Mouse (Mus musculus) E14TG2a.4 (cell line): ENCODE measurements around the gene Rhod.
"Not testable (repeated sequence)": the region's sequence is repeated elsewhere in the genome, so short reads cannot be mapped to it uniquely, and the experiment has no call there.

Experiments
- H3K27me3 ChIP-seq: 2 replicates; pipeline ENCODE4 v1.6.1; 2014; ENCODE audit warnings: low read length, control low read depth; ENCODE audit not compliant: insufficient read depth
- H3K36me3 ChIP-seq: 2 replicates; pipeline ENCODE4 v1.6.1; 2014; ENCODE audit warnings: low read length, control low read depth; ENCODE audit not compliant: insufficient read depth
- H3K4me1 ChIP-seq: replicated peaks from 2 replicates; pipeline ENCODE4 v1.6.1; 2014; ENCODE audit warnings: low read depth, low read length, control low read depth
- H3K4me3 ChIP-seq: replicated peaks from 2 replicates; pipeline ENCODE4 v1.5.1; 2014; ENCODE audit warnings: mild to moderate bottlenecking, low read length
- H3K9me3 ChIP-seq: 2 replicates; pipeline ENCODE4 v1.6.1; 2014; ENCODE audit warnings: low read length, control low read depth
- CTCF ChIP-seq: conservative IDR thresholded peaks from 2 replicates; pipeline ENCODE4 v1.5.1; 2014; ENCODE audit warnings: low read length
- NANOG ChIP-seq: IDR thresholded peaks from 2 replicates; pipeline ENCODE4 v1.6.1; 2014; ENCODE audit warnings: borderline replicate concordance, low read length, mixed read lengths
- POU5F1 ChIP-seq: IDR thresholded peaks from 2 replicates; pipeline ENCODE4 v1.6.1; 2014; ENCODE audit warnings: low read length, borderline replicate concordance

Gene Rhod

DNA sequence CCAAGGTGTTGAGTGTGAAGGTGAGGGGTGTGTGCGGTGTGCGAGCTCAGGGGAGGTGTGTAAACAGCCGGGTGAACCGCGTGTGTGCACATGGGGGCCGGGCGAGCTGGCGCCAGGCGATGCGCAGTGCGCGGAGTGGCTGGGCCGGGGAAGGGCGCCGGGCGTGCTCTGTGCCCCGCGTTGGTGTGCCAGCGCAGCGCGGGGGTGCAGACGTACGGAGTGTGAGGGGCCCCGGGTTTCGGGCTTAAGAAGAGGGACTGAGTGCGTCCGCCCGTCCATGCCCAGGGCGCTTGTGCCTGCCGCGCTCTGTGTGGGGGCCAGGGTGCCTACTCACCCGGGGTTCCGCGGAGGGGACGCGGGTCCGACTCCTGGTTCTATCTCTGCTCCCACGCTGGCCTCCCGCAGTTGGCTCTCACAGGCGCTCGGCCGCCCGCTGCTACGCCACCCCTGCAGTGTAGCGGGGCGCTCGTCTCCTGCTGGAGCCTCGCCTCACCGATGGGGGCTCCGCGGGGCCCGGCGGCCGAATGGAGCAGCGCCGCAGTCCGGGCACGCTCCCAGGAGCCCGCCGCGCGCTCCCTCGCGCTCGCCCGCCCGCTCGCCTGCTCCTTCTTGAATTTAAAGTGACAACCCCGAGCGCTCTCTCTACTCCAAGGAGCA lies 37.5 kb upstream of the Rhod start:
- H3K36me3 ChIP-seq: no peaks in the 10 kb centered on the region
- peaks cover 13% of the 10 kb centered on the region for H3K4me1 ChIP-seq
- no peaks in the 10 kb centered on the region for H3K9me3 ChIP-seq
- H3K27me3 ChIP-seq: peaks cover 57% of the 10 kb centered on the region
- TF ChIP-seq CTCF (no peak), POU5F1 (no peak), NANOG (no peak)
- H3K4me3 ChIP-seq: peak overlapping the region; percentile 84

DNA sequence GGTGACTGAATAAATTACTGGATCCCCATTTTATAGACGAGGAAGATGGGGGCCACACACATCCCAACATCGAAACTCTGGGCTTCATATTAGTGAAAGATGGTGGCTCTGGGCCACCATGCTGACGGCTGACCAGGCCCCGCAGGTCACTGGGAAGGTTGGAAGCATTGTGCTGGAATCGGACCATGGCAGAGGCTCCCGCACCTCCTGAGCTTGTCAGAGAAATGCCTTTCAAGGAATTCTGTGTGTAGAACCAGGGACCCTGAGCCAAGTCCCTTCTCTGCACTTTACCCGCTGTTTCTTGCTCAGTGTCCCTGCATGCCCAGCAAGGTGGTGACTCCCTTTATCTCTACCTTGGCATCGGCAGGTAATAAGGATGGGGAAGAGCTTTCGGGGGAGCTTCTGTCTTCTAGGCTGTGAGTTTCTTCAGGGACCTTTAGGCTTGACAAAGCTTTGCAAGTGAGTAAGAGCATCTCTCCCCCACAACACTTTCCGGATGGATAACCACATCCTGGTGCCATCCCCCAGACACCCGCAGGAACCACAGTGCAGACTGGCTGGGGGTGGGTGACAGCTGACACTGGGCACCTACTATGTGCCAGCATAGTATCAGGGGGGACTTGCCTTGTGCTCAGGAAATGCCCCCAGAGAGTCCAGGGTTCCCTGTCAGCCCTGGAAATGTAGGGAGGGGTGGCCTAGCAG lies 36.1 kb upstream of the Rhod start:
- H3K4me3 ChIP-seq: no peak overlapping the region
- TF ChIP-seq NANOG (no peak), CTCF (no peak), POU5F1 (no peak)
- H3K4me1 ChIP-seq: peaks cover 13% of the 10 kb centered on the region
- H3K36me3 ChIP-seq: no peaks in the 10 kb centered on the region
- no peaks in the 10 kb centered on the region for H3K9me3 ChIP-seq
- H3K27me3 ChIP-seq: peaks cover 57% of the 10 kb centered on the region

DNA sequence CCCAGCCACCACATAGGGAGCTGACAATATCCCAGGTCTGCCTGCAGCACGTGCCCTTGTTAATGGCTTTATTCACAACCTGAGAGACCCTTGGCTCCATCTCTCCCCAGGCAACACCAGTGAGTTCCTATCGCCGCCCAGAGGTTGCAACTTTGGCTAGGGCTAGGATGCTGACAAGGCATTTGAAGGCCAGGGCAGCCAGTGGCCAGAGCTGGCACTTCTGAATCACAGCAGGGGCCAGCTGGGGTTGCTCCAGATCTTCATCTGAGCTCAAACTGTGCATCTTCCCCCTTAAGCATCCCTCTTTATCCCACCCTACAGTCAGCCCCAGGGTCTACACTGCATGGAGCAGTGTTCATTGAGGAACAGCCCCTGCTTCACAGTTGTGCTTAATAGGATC lies 35.5 kb upstream of the Rhod start:
- H3K27me3 ChIP-seq: peaks cover 53% of the 10 kb centered on the region
- peaks cover 13% of the 10 kb centered on the region for H3K4me1 ChIP-seq
- no peaks in the 10 kb centered on the region for H3K36me3 ChIP-seq
- TF ChIP-seq POU5F1 (no peak), CTCF (no peak), NANOG (no peak)
- H3K4me3 ChIP-seq: no peak overlapping the region
- H3K9me3 ChIP-seq: 0 out of 2 replicates have a peak, but pooled peaks cover 4% of the 10 kb centered on the region

DNA sequence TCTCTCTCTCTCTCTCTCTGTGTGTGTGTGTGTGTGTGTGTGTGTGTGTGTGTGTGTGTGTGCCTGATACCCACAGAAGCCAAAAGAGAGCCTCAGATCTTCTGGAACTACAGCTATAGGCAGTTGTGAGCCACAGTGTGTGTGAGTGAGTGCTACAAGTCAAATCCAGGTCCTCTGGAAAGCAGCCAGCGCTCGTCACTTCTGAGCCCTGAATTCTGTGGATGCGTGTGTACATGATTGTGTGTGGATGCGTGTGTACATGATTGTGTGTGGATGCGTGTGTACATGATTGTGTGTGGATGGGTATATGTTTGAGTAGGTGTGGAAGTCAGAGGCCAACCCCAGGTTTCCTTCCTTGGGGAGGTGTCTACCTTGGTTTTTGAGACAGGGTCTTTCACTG lies 34.3 kb upstream of the Rhod start:
- Histone ChIP-seq H3K4me3 (no peak overlapping the region), H3K27me3 (peaks cover 51% of the 10 kb centered on the region), H3K36me3 (no peaks in the 10 kb centered on the region), H3K9me3 (0 out of 2 replicates have a peak, but pooled peaks cover 4% of the 10 kb centered on the region), H3K4me1 (peaks cover 13% of the 10 kb centered on the region)
- TF ChIP-seq NANOG: no peak
- TF ChIP-seq POU5F1: no peak
- no peak for TF ChIP-seq CTCF

DNA sequence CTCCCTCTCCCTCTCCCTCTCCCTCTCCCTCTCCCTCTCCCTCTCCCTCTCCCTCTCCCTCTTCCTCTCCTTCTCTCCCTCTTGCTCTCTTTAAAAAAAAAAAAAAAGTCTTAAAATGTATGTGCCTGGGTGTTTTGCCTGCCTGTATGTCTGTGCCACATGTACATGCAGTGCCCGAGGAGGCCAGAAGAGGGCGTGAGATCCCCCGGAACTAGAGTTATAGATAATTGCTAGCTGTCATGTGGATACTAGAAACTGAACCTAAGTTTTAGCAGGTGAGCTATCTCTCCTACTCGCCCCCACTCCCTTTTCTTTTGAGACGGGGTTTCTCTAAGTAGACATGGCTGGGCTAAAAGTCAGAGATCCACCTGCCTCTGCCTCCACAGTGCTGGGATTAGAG lies 29.1 kb upstream of the Rhod start:
- H3K9me3 ChIP-seq: 0 out of 2 replicates have a peak, but pooled peaks cover 4% of the 10 kb centered on the region
- peaks cover 23% of the 10 kb centered on the region for H3K27me3 ChIP-seq
- TF ChIP-seq CTCF (peak; percentile 63), NANOG (no peak)

DNA sequence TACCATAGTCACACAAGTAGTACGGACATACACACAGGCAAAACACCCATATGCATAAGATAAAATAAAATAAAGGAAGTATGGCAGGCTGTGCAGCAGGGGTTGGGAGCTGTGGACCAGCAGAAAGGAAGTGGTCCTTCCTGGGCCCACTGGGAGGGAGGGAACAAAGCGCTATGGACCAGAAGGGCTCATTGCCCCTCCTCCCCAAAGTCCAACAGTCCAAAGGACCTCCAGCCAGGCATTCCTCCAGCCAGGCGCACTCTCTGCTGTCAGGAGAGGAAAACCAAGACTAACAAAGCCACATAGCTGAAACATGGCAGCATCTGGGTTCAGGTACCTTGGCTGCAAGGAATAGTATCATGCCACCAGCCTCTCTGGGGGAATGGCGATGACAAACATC lies 25.4 kb upstream of the Rhod start:
- TF ChIP-seq CTCF (no peak), NANOG (no peak), POU5F1 (no peak)
- Histone ChIP-seq H3K27me3 (peaks cover 24% of the 10 kb centered on the region), H3K4me3 (no peak overlapping the region), H3K4me1 (no peaks in the 10 kb centered on the region), H3K36me3 (no peaks in the 10 kb centered on the region), H3K9me3 (no peaks in the 10 kb centered on the region)

More for the DNA sequence above, 29.1 kb upstream of the Rhod start:
- no peaks in the 10 kb centered on the region for H3K4me1 ChIP-seq
- H3K36me3 ChIP-seq: no peaks in the 10 kb centered on the region
- H3K4me3 ChIP-seq: no peak overlapping the region

DNA sequence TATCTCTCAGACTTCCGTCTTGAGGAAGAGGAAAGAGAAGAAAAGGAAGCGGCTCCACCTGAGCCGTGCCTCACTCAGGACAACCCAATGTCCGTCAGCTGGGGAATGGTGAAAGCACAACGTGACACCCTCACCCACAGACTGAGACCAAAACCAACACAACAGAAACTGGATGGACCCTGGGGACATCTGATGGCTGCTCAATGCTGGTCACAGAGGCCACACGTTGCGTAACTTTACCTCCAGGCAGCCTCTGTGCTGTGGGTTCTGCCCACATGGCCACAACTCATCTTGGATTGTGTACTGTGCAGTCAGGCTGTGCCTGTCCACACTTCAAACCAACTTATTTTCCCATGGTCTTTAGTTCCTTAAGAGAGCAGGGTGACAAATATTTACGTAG lies 22.7 kb upstream of the Rhod start:
- H3K4me1 ChIP-seq: no peaks in the 10 kb centered on the region
- H3K27me3 ChIP-seq: peaks cover 14% of the 10 kb centered on the region; the same call in 1 of the 2 replicates
- no peak overlapping the region for H3K4me3 ChIP-seq
- no peaks in the 10 kb centered on the region for H3K36me3 ChIP-seq
- no peaks in the 10 kb centered on the region for H3K9me3 ChIP-seq
- no peak for TF ChIP-seq CTCF
- TF ChIP-seq NANOG: no peak

DNA sequence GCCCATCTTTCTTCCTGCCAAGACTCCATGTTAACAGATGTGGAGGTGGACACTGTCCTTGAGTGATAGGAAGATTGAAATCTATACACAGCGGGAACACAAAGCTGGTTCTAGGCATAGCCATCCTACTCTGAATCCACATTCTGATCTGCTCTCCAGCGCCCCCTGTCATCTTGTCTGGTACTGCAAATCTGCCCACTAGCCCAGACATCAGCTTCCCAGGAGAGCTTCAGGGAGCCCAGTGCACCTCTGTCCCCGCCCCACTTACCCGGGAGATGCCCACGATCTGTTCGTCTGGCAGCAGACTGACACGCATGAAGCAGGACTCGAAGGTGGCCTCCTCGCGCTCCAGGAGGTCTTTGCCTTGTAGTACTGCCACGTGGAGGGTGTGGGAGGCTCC lies 17.0 kb upstream of the Rhod start:
- Histone ChIP-seq H3K4me3 (no peak overlapping the region; the same call in 1 of the 2 replicates), H3K36me3 (no peaks in the 10 kb centered on the region), H3K27me3 (peaks cover 9% of the 10 kb centered on the region), H3K4me1 (peaks cover 27% of the 10 kb centered on the region), H3K9me3 (no peaks in the 10 kb centered on the region)
- TF ChIP-seq POU5F1: no peak
- TF ChIP-seq CTCF: peak; percentile 96

DNA sequence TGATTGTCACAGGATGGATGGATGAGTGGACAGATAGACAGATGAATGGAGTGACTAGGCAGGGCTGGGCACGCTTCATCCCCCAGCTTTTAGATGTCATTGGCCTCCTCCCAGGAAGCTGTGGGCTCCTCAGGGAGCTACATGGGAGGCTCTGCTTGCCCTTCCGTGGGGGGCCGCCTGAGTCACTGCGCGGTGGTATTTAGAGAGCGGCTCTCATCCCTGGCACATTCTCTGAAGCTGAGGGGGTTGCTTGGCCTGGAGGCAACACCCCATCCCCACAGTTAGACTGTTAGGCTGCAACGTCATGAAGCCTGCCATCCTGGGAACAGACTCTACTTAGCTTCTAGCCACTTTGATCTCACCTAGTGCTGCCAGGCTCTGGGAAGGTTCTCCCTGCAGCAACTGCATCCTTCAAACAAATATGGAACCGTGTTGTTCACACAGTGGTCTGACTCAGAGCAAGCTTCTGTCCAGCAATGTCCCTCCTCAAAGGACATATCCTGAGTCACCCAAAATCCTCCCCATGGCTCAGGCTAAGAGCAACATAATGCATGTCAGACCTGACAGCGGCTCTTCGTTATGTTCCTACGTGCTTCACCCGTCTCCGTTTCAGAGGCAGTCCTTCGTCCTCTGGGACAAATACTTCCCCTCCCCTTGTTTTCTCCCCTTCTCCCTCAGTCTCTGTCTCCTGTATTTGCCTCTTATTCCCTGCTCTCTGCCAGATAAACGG lies 16.0 kb upstream of the Rhod start:
- Histone ChIP-seq H3K27me3 (peaks cover 9% of the 10 kb centered on the region), H3K36me3 (no peaks in the 10 kb centered on the region), H3K4me1 (peaks cover 33% of the 10 kb centered on the region), H3K4me3 (no peak overlapping the region), H3K9me3 (no peaks in the 10 kb centered on the region)
- TF ChIP-seq CTCF (no peak; the same call in 1 of the 2 replicates), NANOG (no peak), POU5F1 (no peak)

DNA sequence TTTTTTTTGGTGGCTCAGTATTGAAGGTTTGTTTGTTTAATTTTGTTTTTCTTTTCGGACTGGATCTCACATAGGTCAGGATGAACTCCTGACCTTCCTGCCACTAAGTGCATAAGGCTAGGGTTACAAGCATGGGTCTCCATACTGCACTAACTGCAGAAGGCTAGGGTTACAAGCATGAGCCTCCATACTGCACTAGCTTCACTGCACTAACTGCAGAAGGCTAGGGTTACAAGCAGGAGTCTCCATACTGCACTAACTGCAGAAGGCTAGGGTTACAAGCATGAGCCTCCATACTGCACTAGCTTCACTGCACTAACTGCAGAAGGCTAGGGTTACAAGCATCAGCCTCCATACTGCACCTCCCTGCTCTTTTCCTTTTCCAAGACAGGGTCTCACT lies 14.8 kb upstream of the Rhod start:
- not testable (repeated sequence) for H3K36me3 ChIP-seq, H3K4me3 ChIP-seq, H3K27me3 ChIP-seq, H3K9me3 ChIP-seq
- H3K4me1 ChIP-seq: peaks cover 33% of the 10 kb centered on the region
